Mouse (Mus musculus) CH12.LX (cell line): ENCODE data around the gene Rab42.

Experiments
- CTCF ChIP-seq, 2 experiments: IDR thresholded peaks in 1 of 2; conservative IDR thresholded peaks in 1 of 2; 2 replicates each; pipeline ENCODE4 v1.5.1; 2011 to 2012; ENCODE audit warnings: low read depth in 2 of 2, low read length in 2 of 2, improper control_type of control experiment in 1 of 2, inconsistent platforms in 1 of 2, mild to moderate bottlenecking in 1 of 2, moderate library complexity in 1 of 2
- POLR2A ChIP-seq: IDR thresholded peaks from 2 replicates; pipeline ENCODE4 v1.6.1; 2011; ENCODE audit warnings: low read depth, mild to moderate bottlenecking, improper control_type of control experiment, low read length
- USF1 ChIP-seq: IDR thresholded peaks from 2 replicates; pipeline ENCODE4 v1.6.1; 2014; ENCODE audit warnings: low read depth, mild to moderate bottlenecking, inconsistent platforms, low read length, improper control_type of control experiment

DNA sequence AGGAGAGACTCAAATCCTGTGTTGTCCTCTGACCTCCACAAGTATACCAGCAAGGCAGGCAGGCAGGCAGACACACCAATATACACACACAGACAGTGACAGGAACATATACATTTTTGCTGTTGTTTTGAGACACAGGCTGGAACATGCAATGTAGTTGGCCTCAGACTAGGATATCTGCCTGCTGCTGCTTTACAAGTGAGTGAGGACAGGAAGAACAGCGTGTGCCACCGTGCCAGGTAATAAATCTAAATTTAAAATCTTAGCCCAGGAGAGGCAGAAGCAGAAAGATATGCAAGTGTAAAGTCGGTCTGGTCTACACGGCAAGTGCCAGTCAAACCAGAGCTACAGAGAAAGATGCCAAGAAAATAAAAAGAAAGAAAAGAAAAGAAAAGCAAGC is 43.9 kb downstream of the Rab42 start:
- no peak for TF ChIP-seq CTCF (conservative IDR thresholded peaks at IDR 0.05 in 1 of 2, IDR thresholded peaks at IDR 0.05 in 1 of 2; ENCODE audit: low read depth in 2 of 2, low read length in 2 of 2)
- TF ChIP-seq POLR2A, result no peak
- TF ChIP-seq USF1, result no peak
